8 mouse cellular contexts compared by ENCODE assay signal in the genomic region with DNA sequence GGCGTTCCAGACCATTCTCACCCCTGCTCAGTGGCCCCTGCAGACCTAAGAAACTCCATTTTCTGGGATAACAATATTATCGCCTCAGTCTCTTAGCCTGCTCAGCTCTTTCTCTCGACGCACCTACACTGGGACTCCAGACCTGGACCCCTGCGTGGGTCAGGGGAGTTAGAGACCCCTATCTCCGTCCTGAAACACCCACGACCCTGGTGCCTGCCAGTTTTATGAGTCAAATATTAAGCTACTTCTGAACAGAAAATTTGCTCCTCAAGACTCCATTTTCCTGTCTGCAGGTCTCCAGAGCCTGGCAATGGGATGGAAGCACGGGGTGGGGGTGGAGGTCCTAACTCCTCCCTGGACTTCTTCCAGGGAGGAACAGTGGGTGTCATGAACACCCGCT. TPM values are rescaled to one million over a fixed set of nuclear protein-coding genes. Genes with fewer than 3 reads are reported as not detected.
DNase-seq lines count a peak whose midpoint lies in the region; ATAC-seq and TF ChIP-seq lines count a peak whose summit lies in the region.

No protein-coding gene starts in this region.

- peak overlapping the region; percentile 57 for H3K4me3 ChIP-seq in lung, embryonic 14.5 days (ENCODE audit: low read depth, low read length)
- H3K4me3 ChIP-seq in embryonic fibroblast, embryonic 13.5 days (ENCODE audit: insufficient read depth, low read length) = peak overlapping the region; percentile 56; the same call in 1 of the 2 replicates
- peak overlapping the region; percentile 60 for H3K4me3 ChIP-seq in neural tube, embryonic 14.5 days (ENCODE audit: low read depth, low read length)

- ATAC-seq in lung, embryonic 14.5 days (ENCODE audit: insufficient read depth) = no peak
- ATAC-seq in neural tube, embryonic 14.5 days (ENCODE audit: low read depth) = no peak
- no peak for ATAC-seq in inflammation-experienced regulatory T-cells, adult 6 months

- peaks cover 28% of the 10 kb centered on the region for H3K4me1 ChIP-seq in lung, embryonic 14.5 days (ENCODE audit: insufficient read depth)
- H3K4me1 ChIP-seq in embryonic fibroblast, embryonic 13.5 days (ENCODE audit: control insufficient read depth, insufficient read depth, low read length) = peaks cover 6% of the 10 kb centered on the region
- peaks cover 44% of the 10 kb centered on the region for H3K4me1 ChIP-seq in neural tube, embryonic 14.5 days (ENCODE audit: control insufficient read depth, insufficient read depth, low read length)

- no peak for TF ChIP-seq POLR2A in embryonic fibroblast, embryonic 13.5 days (IDR thresholded peaks at IDR 0.05; ENCODE audit: low read depth, low read length)

- H3K27me3 ChIP-seq in lung, embryonic 14.5 days (ENCODE audit: insufficient read depth, low read length) = peaks cover 68% of the 10 kb centered on the region
- H3K27me3 ChIP-seq in neural tube, embryonic 14.5 days (ENCODE audit: control insufficient read depth, insufficient read depth, low read length) = peaks cover 28% of the 10 kb centered on the region

- H3K36me3 ChIP-seq in lung, embryonic 14.5 days (ENCODE audit: insufficient read depth) = no peaks in the 10 kb centered on the region
- no peaks in the 10 kb centered on the region for H3K36me3 ChIP-seq in neural tube, embryonic 14.5 days (ENCODE audit: control insufficient read depth, insufficient read depth, low read length)

- peak overlapping the region; percentile 97 for H3K4me2 ChIP-seq in lung, embryonic 14.5 days
- peak overlapping the region; percentile 99 for H3K4me2 ChIP-seq in neural tube, embryonic 14.5 days (ENCODE audit: low read depth, low read length)

- no peak for DNase-seq in lung, embryonic 14.5 days
- DNase-seq in lung, postnatal 10 days = no peak
- DNase-seq in kidney, postnatal 10 days = peak; percentile 17
- DNase-seq in gastrocnemius, postnatal 4 days (ENCODE audit: low spot score in 2 of 2) = no peak
- DNase-seq in ovary, postnatal 36 days (ENCODE audit: low spot score) = no peak

- 5% methylated on average over 9 of the region's 9 CpGs for WGBS in lung, embryonic 14.5 days
- WGBS in neural tube, embryonic 14.5 days = 2% methylated on average over 9 of the region's 9 CpGs

- no peaks in the 10 kb centered on the region for H3K9me3 ChIP-seq in lung, embryonic 14.5 days (ENCODE audit: low read depth, low read length)
- no peaks in the 10 kb centered on the region for H3K9me3 ChIP-seq in neural tube, embryonic 14.5 days (ENCODE audit: control insufficient read depth, low read length)

- H3K27ac ChIP-seq in lung, embryonic 14.5 days (ENCODE audit: low read depth) = no peak overlapping the region
- H3K27ac ChIP-seq in embryonic fibroblast, embryonic 13.5 days (ENCODE audit: insufficient read depth, low read length) = no peak overlapping the region
- peak overlapping the region; percentile 84 for H3K27ac ChIP-seq in neural tube, embryonic 14.5 days (ENCODE audit: low read depth, low read length)

- peak overlapping the region; percentile 82 for H3K9ac ChIP-seq in lung, embryonic 14.5 days
- H3K9ac ChIP-seq in neural tube, embryonic 14.5 days (replicated peaks; ENCODE audit: low read depth, low read length) = peak overlapping the region; percentile 97

- no peak for TF ChIP-seq CTCF in lung, embryonic 14.5 days (IDR thresholded peaks at IDR 0.05; ENCODE audit: low read depth)
- no peak for TF ChIP-seq CTCF in embryonic fibroblast, embryonic 13.5 days (IDR thresholded peaks at IDR 0.05; ENCODE audit: borderline replicate concordance, insufficient read depth, low read length)

RNA-seq across cellular contexts. Expression of gene Cbx8, which starts 16.5 kb away (rescaled TPM):
- polyA plus RNA-seq in lung, embryonic 14.5 days (2014; fragmentation: Nextera tagmentation; extraction: Ambion mirVana) = 8.5 and 8.8 TPM in 2 replicates
- 3.9 and 4.2 TPM in 2 replicates for polyA plus RNA-seq in embryonic fibroblast, embryonic 13.5 days (2011; ENCODE audit: insufficient read length, low read depth, missing spikeins)
- polyA plus RNA-seq in neural tube, embryonic 14.5 days (2014; fragmentation: Nextera tagmentation; extraction: Ambion mirVana) = 7.7 and 10.1 TPM in 2 replicates
- 1 to 10 TPM; 4.6 to 5.3 TPM for total RNA-seq in gastrocnemius, postnatal 4 days (2021)
- 1 to 10 TPM; 6.5 to 7.6 (median 7.5) TPM for polyA plus RNA-seq in inflammation-experienced regulatory T-cells, adult 6 months (2017; shearing (Covaris generic))

RNA-seq across cellular contexts. Expression of gene Cbx4, which starts 28.7 kb away (rescaled TPM):
- polyA plus RNA-seq in lung, embryonic 14.5 days (2014; fragmentation: Nextera tagmentation; extraction: Ambion mirVana) = 13.1 and 13.8 TPM in 2 replicates
- 11.2 and 11.8 TPM in 2 replicates for polyA plus RNA-seq in embryonic fibroblast, embryonic 13.5 days (2011; ENCODE audit: insufficient read length, low read depth, missing spikeins)
- 14.5 and 15.1 TPM in 2 replicates for polyA plus RNA-seq in neural tube, embryonic 14.5 days (2014; fragmentation: Nextera tagmentation; extraction: Ambion mirVana)
- total RNA-seq in gastrocnemius, postnatal 4 days (2021) = 10 to 100 TPM; 10.4 to 10.7 TPM
- 1 to 10 TPM; 2.0 to 3.6 (median 2.3) TPM for polyA plus RNA-seq in inflammation-experienced regulatory T-cells, adult 6 months (2017; shearing (Covaris generic))

RNA-seq across cellular contexts. Expression of gene Cbx2, which starts 34.5 kb away (rescaled TPM):
- 35.6 and 43.4 TPM in 2 replicates for polyA plus RNA-seq in lung, embryonic 14.5 days (2014; fragmentation: Nextera tagmentation; extraction: Ambion mirVana)
- 4.7 and 6.9 TPM in 2 replicates for polyA plus RNA-seq in embryonic fibroblast, embryonic 13.5 days (2011; ENCODE audit: insufficient read length, low read depth, missing spikeins)
- 5.7 and 11.5 TPM in 2 replicates for polyA plus RNA-seq in neural tube, embryonic 14.5 days (2014; fragmentation: Nextera tagmentation; extraction: Ambion mirVana)
- 1 to 10 TPM; 5.4 to 5.6 TPM for total RNA-seq in gastrocnemius, postnatal 4 days (2021)
- polyA plus RNA-seq in inflammation-experienced regulatory T-cells, adult 6 months (2017; shearing (Covaris generic)) = 1 to 10 TPM in 2 of 3 experiments, under 1 TPM in 1; 0.83 to 1.6 (median 1.0) TPM
